Mouse (Mus musculus) G1E (cell line): ENCODE data around the gene Zfp560.

Experiments used
- CTCF ChIP-seq: IDR thresholded peaks from 2 replicates; pipeline ENCODE4 v1.5.1; 2012; ENCODE audit warnings: low read depth, low read length, inconsistent platforms, mixed read lengths
- GATA1 ChIP-seq: IDR thresholded peaks from 2 replicates; pipeline ENCODE4 v1.6.1; 2012; ENCODE audit warnings: borderline replicate concordance, low read length, inconsistent platforms, mixed read lengths
- POLR2AphosphoS5 ChIP-seq: IDR thresholded peaks from 2 replicates; pipeline ENCODE4 v1.6.1; 2012; ENCODE audit warnings: low read depth, low read length, inconsistent platforms; ENCODE audit not compliant: insufficient replicate concordance
- TAL1 ChIP-seq: conservative IDR thresholded peaks from 2 replicates; pipeline ENCODE4 v1.6.1; 2012; ENCODE audit warnings: low read depth, low read length, inconsistent platforms, mixed read lengths

DNA sequence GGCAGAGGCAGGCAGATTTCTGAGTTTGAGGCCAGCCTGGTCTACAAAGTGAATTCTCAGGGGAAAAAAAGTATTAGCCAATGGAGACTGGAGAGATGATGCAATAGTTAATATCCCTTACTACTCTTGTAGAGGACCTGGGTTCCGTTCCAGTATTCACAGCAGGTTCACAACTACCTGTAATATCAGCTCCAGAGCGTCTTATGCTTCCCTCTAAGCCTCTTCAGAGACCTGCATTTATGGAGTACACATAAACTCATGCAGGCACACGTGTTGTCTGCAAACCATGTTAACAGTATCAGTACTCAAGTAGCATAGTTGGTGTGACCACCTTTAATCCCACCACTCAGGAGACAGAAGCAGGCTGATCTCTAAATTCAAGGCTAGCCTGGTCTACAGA, 45.0 kb upstream of the Zfp560 start:
- TF ChIP-seq POLR2AphosphoS5 = no peak
- TF ChIP-seq CTCF = no peak
- no peak for TF ChIP-seq TAL1
- no peak for TF ChIP-seq GATA1
